Mouse (Mus musculus) heart, embryonic 14.5 days (tissue): ENCODE results near the gene Cops2. TPM values are rescaled to one million over a fixed set of nuclear protein-coding genes. Genes with fewer than 3 reads are reported as not detected.
A peak's percentile ranks its signal among the peaks of the same experiment; 100 is the strongest.

ENCODE experiments used
- ATAC-seq: fragments of 200-750 bp; cut with Nextera tagmentation; 2 replicates; pipeline ENCODE4 v1.8.0; 2017; ENCODE audit warnings: low read depth, moderate TSS enrichment; ENCODE audit not compliant: insufficient number of reproducible peaks, insufficient read depth, low FRiP score
- H3K27ac ChIP-seq, 2 experiments: fragments of 200-500 bp in 1 of 2; fragments of 300-500 bp in 1 of 2; sonication (generic) in 1 of 2; replicated peaks in 1 of 2; 2 replicates each; pipeline ENCODE4 v1.5.1; 2012 to 2014; ENCODE audit warnings: low read depth in 2 of 2, low read length in 2 of 2, control low read depth in 1 of 2, mild to moderate bottlenecking in 1 of 2, mixed read lengths in 1 of 2; ENCODE audit not compliant: control insufficient read depth in 1 of 2, insufficient read depth in 1 of 2
- H3K27me3 ChIP-seq: fragments of 300-500 bp; sonication (generic); 2 replicates; pipeline ENCODE4 v1.6.1; 2014; ENCODE audit warnings: mild to moderate bottlenecking, low read length, control low read depth; ENCODE audit not compliant: control insufficient read depth, insufficient read depth
- H3K36me3 ChIP-seq: fragments of 300-500 bp; sonication (generic); 2 replicates; pipeline ENCODE4 v1.6.1; 2014; ENCODE audit warnings: mild to moderate bottlenecking, control low read depth, low read length, mixed read lengths; ENCODE audit not compliant: control insufficient read depth, insufficient read depth
- H3K4me1 ChIP-seq, 2 experiments: fragments of 200-500 bp in 1 of 2; fragments of 300-500 bp in 1 of 2; sonication (generic) in 1 of 2; 2 replicates each; pipeline ENCODE4 v1.6.1; 2012 to 2014; ENCODE audit warnings: low read length in 2 of 2, control low read depth in 1 of 2, mixed read lengths in 1 of 2; ENCODE audit not compliant: control insufficient read depth in 2 of 2, insufficient read depth in 2 of 2
- H3K4me2 ChIP-seq: fragments of 300-500 bp; sonication (generic); 2 replicates; pipeline ENCODE4 v1.6.1; 2014; ENCODE audit warnings: mild to moderate bottlenecking, low read length
- H3K4me3 ChIP-seq, 2 experiments: fragments of 200-500 bp in 1 of 2; fragments of 300-500 bp in 1 of 2; sonication (generic) in 1 of 2; 2 replicates each; pipeline ENCODE4 v1.5.1; 2012 to 2014; ENCODE audit warnings: low read length in 2 of 2, mild to moderate bottlenecking in 2 of 2, control low read depth in 1 of 2, low read depth in 1 of 2, moderate library complexity in 1 of 2; ENCODE audit not compliant: control insufficient read depth in 1 of 2, insufficient read depth in 1 of 2
- H3K9ac ChIP-seq: fragments of 300-500 bp; sonication (generic); 2 replicates; pipeline ENCODE4 v1.6.1; 2014; ENCODE audit warnings: mild to moderate bottlenecking, low read length
- H3K9me3 ChIP-seq: fragments of 300-500 bp; sonication (generic); 2 replicates; pipeline ENCODE4 v1.6.1; 2016; ENCODE audit warnings: low read length, control low read depth; ENCODE audit not compliant: control insufficient read depth
- WGBS: fragments of 180-500 bp; shearing (Covaris S2); extraction: QIAGEN DNeasy Blood & Tissue Kit; methylation state at CpG from one replicate; pipeline ENCODE4 v1.1.7; 2014; 5-methylcytosine and 5-hydroxymethylcytosine counted together
- polyA plus RNA-seq: library from polyadenylated mRNA; unstranded; fragments of >200 nt; fragmentation: Nextera tagmentation; extraction: Ambion mirVana; gene quantifications from 2 replicates; pipeline ENCODE4 v1.2.1, GENCODE M21; 2014

The Cops2 gene
- polyA plus RNA-seq, 1 experiment from 2014 or later = 71.0 TPM

GRCm38 (mm10) chr2:125820397-125820796 is 38.5 kb downstream of the Cops2 start:
- WGBS = 88% methylated on average over 4 of the region's 4 CpGs
- Histone ChIP-seq H3K4me2 (no peak overlapping the region), H3K9me3 (no peaks in the 10 kb centered on the region), H3K4me3 (no peak overlapping the region), H3K27ac (no peak overlapping the region), H3K27me3 (no peaks in the 10 kb centered on the region), H3K4me1 (no peaks in the 10 kb centered on the region), H3K36me3 (no peaks in the 10 kb centered on the region), H3K9ac (no peak overlapping the region)
- ATAC-seq = no peak

GRCm38 (mm10) chr2:125813972-125814595 is 44.9 kb downstream of the Cops2 start:
- no peak overlapping the region for H3K4me2 ChIP-seq

GRCm38 (mm10) chr2:125811332-125811731 is 47.6 kb downstream of the Cops2 start:
- Histone ChIP-seq H3K27ac (no peak overlapping the region), H3K27me3 (no peaks in the 10 kb centered on the region), H3K4me3 (no peak overlapping the region), H3K9ac (no peak overlapping the region), H3K36me3 (no peaks in the 10 kb centered on the region), H3K4me2 (no peak overlapping the region), H3K9me3 (no peaks in the 10 kb centered on the region), H3K4me1 (no peaks in the 10 kb centered on the region)
- no peak for ATAC-seq
- WGBS = 62% methylated on average over 2 of the region's 2 CpGs

More at GRCm38 (mm10) chr2:125813972-125814595, 44.9 kb downstream of the Cops2 start:
- H3K4me1 ChIP-seq = no peaks in the 10 kb centered on the region
- H3K36me3 ChIP-seq = no peaks in the 10 kb centered on the region
- no peak overlapping the region for H3K4me3 ChIP-seq
- no peak overlapping the region for H3K9ac ChIP-seq
- 73% methylated on average over 9 of the region's 9 CpGs for WGBS
- H3K27ac ChIP-seq = no peak overlapping the region
- ATAC-seq = no peak
- no peaks in the 10 kb centered on the region for H3K9me3 ChIP-seq
- no peaks in the 10 kb centered on the region for H3K27me3 ChIP-seq

GRCm38 (mm10) chr2:125809551-125809950 is 49.4 kb downstream of the Cops2 start:
- 78% methylated on average over 7 of the region's 7 CpGs for WGBS
- Histone ChIP-seq H3K4me2 (no peak overlapping the region), H3K4me3 (no peak overlapping the region), H3K4me1 (no peaks in the 10 kb centered on the region), H3K27ac (no peak overlapping the region), H3K9me3 (no peaks in the 10 kb centered on the region), H3K36me3 (no peaks in the 10 kb centered on the region), H3K9ac (no peak overlapping the region), H3K27me3 (no peaks in the 10 kb centered on the region)
- ATAC-seq = no peak

GRCm38 (mm10) chr2:125805826-125806225 is 53.1 kb downstream of the Cops2 start:
- Histone ChIP-seq H3K27ac (no peak overlapping the region), H3K9ac (no peak overlapping the region), H3K4me2 (no peak overlapping the region), H3K27me3 (no peaks in the 10 kb centered on the region), H3K9me3 (no peaks in the 10 kb centered on the region), H3K36me3 (no peaks in the 10 kb centered on the region), H3K4me3 (no peak overlapping the region), H3K4me1 (peaks cover 0 to 6% of the 10 kb centered on the region in 2 experiments; a peak in 2 of 4 replicates)
- ATAC-seq = no peak
- WGBS = 52% methylated on average over 1 of the region's 1 CpGs

- no peaks in the 10 kb centered on the region for H3K36me3 ChIP-seq
- H3K9me3 ChIP-seq = no peaks in the 10 kb centered on the region
- 76% methylated on average over 4 of the region's 4 CpGs for WGBS
- no peak overlapping the region for H3K27ac ChIP-seq
- H3K4me1 ChIP-seq = peaks cover 0 to 14% of the 10 kb centered on the region in 2 experiments; a peak in 2 of 4 replicates
- H3K27me3 ChIP-seq = no peaks in the 10 kb centered on the region
- H3K4me2 ChIP-seq = no peak overlapping the region
- H3K4me3 ChIP-seq = no peak overlapping the region
- no peak for ATAC-seq
- H3K9ac ChIP-seq = no peak overlapping the region
Measured at GRCm38 (mm10) chr2:125801947-125802346, 57.0 kb downstream of the Cops2 start.

- H3K36me3 ChIP-seq = no peaks in the 10 kb centered on the region
- no peak for ATAC-seq
- H3K27ac ChIP-seq = peak overlapping the region in 1 of 2 experiments; percentile 24; a peak in 2 of 4 replicates
- H3K9ac ChIP-seq = 0 out of 2 replicates have a peak overlapping the region, but pooled peaks have one; percentile 28
- peak overlapping the region; percentile 40 for H3K4me2 ChIP-seq
- H3K9me3 ChIP-seq = no peaks in the 10 kb centered on the region
- peaks cover 0 to 14% of the 10 kb centered on the region in 2 experiments; a peak in 2 of 4 replicates for H3K4me1 ChIP-seq
- H3K27me3 ChIP-seq = no peaks in the 10 kb centered on the region
- WGBS = 40% methylated on average over 8 of the region's 8 CpGs
- no peak overlapping the region for H3K4me3 ChIP-seq
Measured at GRCm38 (mm10) chr2:125801038-125801437, 57.9 kb downstream of the Cops2 start.

- 21% methylated on average over 4 of the region's 4 CpGs for WGBS
- H3K27ac ChIP-seq = no peak overlapping the region; a peak in 1 of 4 replicates
- peaks cover 0 to 14% of the 10 kb centered on the region in 2 experiments; a peak in 2 of 4 replicates for H3K4me1 ChIP-seq
- peak overlapping the region; percentile 40 for H3K4me2 ChIP-seq
- H3K4me3 ChIP-seq = no peak overlapping the region
- no peak for ATAC-seq
- H3K27me3 ChIP-seq = no peaks in the 10 kb centered on the region
- no peaks in the 10 kb centered on the region for H3K9me3 ChIP-seq
- H3K9ac ChIP-seq = 0 out of 2 replicates have a peak overlapping the region, but pooled peaks have one; percentile 28
- H3K36me3 ChIP-seq = no peaks in the 10 kb centered on the region
Measured at GRCm38 (mm10) chr2:125800428-125800827, 58.5 kb downstream of the Cops2 start.
